Mouse (Mus musculus): ENCODE data around the gene Gm1110.

- no peak for TF ChIP-seq EP300 (IDR thresholded peaks at IDR 0.05; ENCODE audit: insufficient read depth, low read depth, low read length)
- no peak for TF ChIP-seq CTCF (IDR thresholded peaks at IDR 0.05)
Observed at GRCm38 (mm10) chr9:26919778-26920177, 3.1 kb downstream of the Gm1110 start.

Measured in heart, adult 2 months (tissue).